Mouse (Mus musculus): Measurements from ENCODE around the gene Tpp2.

Gene Tpp2

DNA sequence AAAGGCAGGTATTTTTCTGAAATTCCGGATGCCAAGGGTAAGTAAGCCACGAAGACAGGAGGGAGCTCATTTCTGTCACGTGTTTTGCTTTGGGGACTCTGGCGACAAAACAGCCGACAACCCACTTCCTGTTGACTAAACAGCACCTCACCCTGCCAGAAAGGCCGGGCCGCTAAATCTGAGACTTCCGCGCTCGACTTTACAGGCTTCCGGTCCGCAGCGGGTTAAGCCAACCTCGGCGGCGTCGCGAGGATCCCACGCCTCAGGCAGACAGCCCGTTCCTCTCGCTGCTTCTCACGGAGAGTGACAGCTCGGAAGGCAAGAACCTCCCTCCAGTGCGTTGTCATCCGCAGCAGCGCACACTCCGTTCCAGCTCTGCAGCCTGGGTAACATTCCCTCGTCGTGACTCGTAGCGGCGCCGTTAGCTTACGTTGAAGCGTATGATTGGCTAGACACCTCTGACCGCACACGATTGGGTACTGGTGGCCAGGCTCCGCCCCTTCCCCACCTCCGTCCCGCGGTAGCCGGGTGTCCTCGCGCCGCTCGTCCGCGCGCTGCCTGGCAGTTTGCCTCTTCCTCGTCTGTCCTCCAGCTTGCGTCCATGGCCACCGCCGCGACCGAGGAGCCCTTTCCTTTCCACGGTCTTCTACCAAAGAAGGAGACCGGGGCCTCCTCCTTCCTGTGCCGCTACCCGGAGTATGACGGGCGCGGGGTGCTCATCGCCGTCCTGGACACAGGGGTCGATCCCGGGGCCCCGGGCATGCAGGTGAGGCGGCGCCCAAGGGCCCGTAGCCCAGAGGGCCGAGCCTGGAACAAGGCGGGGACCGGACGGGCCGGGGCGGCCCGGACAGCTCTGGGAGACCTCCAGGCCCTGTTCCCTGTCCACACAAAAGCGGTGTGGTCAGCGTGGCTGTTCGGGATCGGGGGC, at the start of gene Tpp2:
Gene Tpp2, plus strand, starts transcription at position 160 of the 928 bp plus-strand sequence.
- peak; percentile 98 to 99 for DNase-seq

DNA sequence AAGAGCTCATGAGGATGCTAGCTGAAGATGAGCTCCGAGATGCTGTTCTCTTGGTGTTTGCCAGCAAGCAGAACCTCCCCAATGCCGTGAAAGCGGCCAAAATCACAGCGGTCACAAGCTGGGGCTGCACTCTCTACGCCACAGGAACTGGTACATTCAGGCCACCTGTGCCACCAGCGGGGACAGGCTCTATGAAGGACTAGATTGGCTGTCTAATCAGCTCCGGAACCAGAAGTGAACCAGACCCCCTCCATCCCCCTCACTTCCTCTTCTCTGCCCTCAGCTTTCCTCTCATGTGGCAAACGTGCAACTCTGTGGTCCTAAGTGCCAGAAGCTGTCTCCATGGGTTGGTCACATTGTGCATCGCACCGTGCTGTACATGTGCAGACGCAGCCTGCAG, 45.1 kb upstream of the Tpp2 start:
- peak; percentile 73 to 77 for DNase-seq

DNA sequence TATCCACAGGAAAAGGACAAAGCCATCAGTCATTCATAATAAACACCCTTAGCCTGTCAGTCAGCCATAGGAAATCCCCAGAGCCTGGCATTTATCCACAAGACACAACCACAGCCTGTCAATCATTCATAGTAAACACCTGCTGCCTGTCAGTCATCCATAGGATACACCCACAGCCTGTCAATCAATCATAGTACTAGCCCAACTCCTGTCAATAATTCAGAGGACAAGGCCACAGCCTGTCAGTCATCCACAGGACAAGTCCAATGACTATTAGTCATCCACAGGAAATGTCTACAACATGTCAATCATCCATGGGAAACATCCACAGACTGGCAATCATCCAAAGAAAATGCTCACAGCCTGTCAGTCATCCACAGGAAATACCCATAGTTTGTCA, 37.7 kb upstream of the Tpp2 start:
- DNase-seq: no peak

DNA sequence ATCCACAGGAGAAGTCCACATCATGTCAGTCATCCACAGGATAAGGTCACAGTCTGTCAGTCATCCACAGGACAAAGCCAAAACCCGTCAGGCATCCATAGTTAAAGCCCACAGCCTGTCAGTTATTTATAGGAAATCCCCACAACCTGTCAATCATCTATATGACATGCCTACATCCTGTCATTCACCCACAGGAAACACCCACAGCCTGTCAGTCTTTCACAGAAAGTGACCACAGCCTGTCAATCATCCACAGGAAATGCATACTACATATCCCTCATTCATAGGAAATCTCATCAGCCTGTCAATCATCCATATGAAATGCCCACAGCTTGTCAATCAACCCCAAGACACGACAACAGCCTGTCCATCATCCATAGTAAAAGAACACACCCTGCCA, 36.3 kb upstream of the Tpp2 start:
- no peak for DNase-seq

DNA sequence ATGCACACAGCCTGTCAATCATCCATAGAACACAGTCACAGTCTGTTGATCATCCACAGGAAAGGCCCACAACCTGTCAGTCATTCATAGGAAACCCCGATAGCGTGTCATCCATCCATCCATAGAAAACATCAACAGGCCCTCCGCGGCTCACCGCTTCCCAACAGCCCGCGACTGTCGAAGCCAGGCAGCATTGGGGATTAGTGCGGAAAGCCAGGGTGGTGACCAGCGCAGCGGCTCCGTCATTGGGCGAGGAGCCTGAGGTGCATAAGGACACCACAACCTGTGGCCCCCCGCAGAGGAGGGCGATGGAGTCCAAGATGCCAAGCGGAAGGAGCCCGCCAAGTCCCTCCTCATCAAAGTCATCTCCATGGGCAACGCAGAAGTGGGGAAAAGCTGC, 35.5 kb upstream of the Tpp2 start:
- DNase-seq: no peak

DNA sequence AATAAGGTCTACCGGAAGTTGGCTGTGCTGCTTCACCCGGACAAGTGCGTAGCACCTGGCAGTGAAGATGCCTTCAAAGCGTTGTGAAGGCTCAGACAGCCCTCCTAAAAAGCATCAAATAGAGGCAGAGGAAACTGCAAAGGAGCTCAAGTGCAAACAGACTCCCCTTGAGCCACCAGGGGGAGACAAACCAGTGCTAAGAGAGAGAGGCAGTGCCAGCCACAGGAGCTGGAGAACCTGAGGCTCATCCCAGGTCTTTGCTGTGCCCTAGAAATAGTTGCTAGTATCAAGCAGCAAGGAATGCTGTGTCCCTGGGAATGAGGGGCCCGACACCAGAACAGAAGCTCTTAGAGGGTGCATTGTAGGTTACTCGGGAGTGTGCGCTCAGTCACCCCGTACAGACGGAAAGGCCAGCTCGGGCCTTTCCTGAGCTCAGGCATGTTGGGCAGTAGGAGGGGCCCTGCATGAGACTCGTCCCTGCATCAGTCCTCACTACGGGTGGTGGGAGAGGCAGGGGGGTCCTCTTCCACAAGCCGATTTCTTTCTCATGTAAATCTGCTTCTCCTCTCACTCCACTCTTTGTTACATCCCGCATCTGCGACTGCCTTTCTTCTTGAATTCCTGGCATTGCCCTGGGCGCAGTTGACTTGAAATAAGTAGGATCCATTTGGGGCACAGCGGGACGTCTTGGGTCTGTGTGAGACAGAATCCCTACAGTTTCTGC, 34.3 kb upstream of the Tpp2 start:
- peak; percentile 91 to 93 for DNase-seq

DNA sequence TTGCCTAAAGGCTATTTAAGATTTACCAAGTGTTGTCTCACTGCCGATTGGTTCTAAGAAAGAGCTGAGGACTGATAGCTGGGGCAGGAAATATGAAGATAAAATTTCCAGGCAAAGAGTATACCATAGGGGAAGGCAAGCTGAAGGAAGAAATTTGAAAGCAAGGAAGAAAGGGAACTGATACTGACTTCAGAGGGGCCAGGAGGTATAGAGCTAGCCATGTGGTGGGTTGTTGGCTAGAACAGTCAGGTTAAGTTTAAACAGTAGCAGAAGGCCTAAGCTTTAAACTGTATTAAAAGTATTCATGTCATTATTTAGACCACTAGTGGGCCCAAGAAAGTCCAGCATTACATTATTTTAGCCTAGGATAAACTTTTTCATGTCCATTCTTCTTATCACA, 31.0 kb upstream of the Tpp2 start:
- DNase-seq: no peak

DNA sequence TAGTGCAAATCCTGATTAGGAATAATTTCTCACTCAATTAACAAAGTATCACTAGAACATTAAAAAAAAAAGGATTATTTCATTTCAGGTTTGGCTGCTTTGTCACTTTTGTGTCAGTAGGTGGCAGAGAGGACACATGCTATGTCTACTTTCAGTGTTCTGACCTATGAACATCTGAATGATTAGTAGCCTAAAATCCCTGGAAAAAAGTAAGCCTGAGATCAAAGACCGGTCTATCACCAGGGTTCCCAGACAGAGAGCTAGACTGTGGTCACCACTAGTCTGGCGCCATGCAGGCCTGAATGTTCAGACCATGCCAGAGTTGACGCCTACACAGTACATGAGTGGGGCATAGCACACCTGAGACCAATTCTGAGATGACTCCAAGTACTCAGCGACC, 30.6 kb upstream of the Tpp2 start:
- DNase-seq: no peak

DNA sequence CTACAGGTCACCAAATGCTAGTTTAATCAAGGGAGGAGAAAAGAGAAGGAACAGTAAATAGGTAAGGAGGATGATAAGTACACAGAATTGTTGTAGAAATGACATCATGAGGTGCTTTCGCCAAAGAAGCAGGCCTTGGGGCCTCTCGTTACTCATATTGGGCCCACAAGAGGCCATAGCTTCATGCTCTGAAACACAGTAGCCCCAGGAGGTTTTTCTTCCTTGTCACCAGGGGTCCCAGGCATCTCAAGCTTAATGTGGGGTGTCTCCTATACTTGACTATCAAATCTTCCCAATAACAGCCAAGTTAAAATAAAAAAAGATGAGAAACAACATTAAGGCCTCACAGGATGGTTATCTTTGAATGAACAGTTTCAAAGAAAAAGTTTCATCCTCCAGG, 18.0 kb upstream of the Tpp2 start:
- DNase-seq: no peak

DNA sequence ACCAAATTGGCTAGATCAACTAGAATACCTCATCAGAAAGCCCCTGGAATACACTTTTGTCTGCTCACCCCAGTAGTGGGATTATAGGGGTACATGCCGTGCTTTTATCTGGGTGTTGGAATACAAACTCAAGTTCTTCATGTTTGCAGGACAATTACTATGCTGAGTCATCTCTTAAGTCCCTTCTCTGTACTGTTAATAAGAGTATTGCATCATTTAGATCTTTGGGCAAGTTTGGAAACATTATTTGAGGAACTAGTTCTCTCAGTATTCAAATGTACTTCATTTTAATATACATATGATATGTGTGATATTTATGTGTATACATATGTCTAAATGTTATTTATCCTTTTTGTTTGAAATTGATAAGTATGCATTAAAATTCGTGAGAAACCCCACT, 16.6 kb upstream of the Tpp2 start:
- DNase-seq: no peak

DNA sequence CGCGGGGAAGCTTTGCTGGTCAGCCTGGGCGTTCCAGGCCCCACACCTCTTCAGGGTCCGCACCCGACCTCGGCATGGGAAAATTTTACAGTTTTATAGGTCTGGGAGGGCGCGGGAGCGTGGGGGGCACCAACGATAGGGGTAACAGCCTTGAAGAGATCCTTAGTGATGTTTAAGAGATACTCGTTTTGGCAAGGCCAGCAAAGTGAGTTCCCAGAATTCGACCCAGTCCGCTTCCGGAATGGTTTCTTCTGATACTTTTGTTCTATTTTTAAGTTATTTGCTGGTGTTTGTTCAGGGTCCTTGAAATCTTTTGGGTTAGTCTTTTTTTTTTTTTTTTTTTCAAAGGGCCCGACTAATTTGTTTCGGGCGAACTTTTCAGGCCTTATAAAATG, 966 bp downstream of the Tpp2 start:
- DNase-seq: no peak

DNA sequence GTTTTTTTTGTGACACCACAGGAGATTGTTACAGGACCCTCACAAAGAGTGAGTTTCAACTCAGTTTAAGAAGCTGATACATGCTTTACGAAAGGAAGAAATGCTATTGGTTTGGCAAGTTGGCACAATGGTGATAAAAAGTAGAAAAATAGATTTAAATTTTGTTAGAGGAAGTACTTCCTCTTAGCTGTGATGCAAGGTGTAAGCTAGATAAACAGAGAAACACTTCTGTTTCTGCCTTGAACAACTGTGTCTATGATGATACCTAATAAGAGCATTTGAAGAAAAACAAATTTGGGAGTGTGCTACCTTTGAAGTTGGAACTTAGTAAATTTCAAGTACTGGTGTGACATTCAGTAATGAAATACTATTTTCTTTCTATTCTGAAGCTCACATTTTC, 5.9 kb downstream of the Tpp2 start:
- DNase-seq: no peak

DNA sequence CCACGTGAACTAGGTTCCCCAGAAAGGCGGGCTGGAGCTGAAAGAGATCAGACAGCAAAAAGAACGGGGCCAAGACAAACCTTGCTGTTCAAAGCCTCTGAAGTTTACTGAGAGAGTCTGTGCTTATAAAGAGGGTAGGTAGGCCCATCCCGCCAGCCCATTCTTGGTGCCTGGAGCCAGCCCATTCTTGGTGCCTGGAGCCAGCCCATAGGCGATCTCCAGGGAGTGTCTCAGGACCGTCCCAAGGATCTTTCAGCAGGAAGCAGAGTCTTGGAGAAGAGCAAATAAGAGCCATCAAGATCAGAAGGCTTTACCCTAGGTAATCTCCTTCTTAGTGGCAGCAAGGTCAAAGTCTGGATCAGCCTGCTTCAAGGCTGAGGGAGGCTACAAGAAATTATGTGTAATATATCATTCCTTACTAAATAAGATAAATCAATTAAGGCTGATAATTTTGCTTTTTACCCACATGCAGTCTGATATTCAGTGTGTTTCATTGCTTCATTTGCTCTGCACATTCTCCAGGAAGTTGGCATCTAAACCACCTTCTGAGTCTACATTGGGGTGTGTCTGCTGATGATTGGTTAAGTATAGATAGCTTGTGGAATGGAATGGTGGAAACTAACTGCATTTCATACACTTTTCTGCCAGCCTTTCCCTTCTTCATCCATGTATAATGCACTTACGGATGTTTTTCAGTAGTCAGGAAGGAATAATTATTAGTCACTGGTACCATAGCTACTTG, 8.2 kb downstream of the Tpp2 start:
- no peak for DNase-seq

DNA sequence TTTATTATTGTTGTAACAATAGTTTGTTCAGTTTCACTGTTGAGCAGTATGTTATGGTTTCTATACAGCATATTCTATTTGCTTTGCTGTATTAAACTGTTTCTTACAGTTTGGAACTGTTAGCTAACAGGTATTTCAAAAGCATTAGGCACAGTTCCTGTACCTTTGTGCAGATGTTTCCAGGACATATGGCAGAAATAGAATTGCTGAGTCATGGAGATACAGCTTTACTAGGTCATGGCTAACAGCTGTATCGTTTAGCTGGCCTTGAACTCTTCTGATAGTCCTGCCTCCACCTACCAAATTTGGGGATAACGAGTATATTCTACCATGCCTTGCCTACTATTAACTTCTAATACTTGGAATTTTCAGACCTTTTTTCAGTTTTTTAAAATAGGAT, 9.4 kb downstream of the Tpp2 start:
- DNase-seq: no peak

DNA sequence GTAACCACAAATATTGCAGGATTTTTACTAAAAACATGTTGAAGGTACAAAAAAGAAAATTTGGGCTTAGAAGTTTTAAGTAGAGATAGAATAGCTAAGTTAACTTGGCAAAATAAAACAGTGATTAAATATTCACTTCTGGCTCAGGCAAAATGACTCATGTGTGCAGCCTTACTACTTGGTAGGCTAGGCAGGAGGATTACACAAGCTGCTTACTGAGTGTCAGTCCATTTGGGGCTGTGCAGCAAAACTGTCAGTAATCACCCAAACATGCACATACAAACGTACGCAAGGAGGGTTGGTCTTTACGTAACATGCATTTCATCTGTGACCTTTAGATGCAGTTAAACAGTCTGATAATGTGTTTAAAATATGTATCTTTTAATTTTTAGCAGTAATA, 20.2 kb downstream of the Tpp2 start:
- DNase-seq: no peak

DNA sequence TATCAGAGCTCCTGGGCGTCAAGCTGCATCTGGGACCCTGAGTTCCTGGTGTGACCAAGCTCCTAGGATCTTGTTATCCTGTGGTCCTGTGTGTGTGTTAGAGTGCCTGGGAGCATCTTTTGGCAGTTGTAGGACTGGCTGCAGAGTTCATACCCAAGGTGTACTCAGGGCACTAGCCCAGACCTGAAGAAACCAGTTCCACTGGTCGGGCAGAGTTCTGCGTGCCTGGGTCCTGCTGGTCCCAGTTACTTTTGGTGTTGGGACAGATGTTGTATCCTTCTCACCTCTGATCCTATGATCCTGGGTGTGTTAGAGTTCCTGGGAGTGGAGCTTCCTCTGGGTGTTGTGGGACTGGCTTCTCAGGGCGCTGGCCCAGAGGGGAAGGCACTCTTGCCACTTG, 30.9 kb downstream of the Tpp2 start:
- no peak for DNase-seq

DNA sequence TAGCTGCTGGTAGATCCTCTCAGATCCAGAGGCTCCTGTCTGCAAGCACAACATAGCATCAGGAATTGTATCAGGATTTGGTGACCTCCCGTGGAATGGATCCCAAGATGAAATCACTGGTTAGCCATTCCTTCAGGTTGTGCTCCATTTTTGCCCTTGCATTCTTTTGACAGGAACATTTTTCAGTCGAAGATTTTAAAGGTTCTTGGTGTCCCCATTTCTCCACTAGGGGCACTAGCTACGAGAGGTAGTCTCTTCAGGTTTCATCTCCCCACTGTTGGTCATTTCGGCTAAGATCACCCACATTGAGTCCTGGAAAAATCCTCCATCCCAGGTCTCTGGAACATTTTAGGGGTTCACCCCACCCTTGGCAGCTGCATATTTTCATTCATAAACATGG, 33.3 kb downstream of the Tpp2 start:
- peak; percentile 4 to 27 for DNase-seq

DNA sequence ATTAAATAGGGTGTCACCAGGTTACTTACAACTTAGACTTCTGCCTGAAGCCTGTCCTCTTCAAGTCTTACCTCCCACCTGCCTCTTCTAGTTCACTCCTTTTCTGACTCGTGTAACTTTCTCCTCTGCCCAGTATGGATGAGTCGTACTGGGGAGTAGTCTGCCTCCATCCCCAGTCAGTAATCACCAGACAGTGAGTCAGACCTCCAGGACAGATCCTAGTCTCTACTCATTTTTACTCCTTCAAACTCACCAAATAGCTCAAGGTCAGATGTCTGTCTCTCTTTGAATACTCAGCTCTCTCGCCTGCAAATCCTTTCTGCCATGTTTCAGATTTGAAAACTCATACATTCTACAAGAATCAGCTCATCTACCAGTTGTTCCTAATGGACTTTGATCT, 35.9 kb downstream of the Tpp2 start:
- no peak for DNase-seq

DNA sequence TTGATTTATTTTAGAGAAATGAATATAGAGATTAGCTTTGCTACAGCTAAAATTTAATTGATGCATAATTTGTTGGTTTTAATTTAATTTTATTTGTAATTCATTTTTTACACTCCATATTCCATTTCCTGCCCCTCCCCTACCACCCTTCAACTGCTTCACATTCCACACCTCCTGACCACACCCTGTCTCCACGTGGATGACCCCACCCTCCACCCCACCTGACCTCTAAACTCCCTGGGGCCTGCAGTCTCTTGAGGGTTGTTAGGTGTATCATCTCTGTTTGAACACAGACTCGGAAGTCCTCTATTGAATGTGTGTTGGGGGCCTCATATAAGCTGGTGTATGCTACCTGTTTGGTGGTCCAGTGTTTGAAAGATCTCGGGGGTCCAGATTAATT, 37.6 kb downstream of the Tpp2 start:
- DNase-seq: no peak

DNA sequence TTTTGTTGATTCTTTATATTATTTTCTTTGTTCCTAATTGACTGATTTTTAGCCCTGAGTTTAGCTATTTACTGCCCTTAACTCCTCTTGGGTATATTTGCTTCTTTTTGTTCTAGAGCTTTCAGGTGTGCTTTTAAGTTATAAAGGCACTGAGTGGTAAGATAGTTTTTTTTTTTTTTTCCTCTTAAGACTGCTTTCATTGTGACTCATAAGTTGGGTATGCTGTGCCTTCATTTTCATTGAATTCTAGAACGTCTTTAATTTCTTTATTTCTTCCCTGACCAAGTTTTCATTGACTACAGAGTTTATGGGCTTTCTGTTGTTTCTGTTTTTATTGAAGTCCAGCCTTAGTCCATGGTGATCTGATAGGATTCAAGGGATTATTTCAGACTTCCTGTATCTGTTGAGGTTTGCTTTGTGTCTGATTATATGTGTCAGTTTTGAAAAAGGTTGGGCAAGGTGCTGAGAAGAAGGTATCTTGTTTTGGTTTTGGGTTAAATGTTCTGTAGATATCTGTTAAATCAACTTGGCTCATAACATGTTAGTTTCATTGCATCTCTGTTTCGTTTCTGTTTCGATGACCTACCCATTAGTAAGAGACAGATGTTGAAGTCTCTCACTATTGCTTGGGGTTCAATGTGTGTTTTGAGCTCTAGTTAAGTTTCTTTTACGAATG, 63.6 kb downstream of the Tpp2 start:
- no peak for DNase-seq

DNA sequence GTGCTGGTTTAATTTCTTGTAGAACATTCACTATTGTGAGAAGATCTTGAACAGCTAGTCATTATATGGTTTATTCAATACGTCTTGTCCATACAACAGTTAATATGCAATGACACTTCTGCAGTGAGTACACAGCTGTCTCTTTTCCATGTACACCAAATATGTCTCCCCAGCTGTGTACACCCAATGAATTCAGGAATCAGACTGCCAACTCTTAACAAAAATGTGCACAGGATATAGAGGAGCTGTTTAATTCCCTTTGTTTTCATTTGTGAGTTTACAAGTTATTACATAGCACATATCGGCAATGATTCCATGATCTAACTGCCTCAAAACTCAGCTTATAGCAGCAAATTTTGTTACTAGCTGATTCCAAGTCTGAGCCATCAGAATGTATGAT, 71.1 kb downstream of the Tpp2 start:
- DNase-seq: no peak

DNA sequence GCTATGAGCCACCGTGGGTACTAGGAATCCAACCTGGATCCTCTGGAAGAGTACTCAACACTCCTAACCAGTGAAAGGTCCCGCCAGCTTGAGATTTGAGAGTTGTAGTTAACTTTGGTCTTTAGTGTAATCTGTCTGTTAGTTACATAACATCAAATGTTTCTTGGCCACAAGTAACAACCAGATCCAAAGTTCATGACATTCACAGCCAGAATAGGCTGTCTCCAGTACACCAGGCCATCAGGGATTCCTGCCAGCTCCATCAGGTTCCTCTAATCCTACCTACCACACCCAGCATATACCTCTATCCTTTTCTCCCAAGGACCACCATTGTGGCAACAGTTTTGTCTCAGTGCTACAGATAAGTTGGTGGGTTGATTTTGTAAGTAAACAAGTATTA, 82.1 kb downstream of the Tpp2 start:
- no peak for DNase-seq

DNA sequence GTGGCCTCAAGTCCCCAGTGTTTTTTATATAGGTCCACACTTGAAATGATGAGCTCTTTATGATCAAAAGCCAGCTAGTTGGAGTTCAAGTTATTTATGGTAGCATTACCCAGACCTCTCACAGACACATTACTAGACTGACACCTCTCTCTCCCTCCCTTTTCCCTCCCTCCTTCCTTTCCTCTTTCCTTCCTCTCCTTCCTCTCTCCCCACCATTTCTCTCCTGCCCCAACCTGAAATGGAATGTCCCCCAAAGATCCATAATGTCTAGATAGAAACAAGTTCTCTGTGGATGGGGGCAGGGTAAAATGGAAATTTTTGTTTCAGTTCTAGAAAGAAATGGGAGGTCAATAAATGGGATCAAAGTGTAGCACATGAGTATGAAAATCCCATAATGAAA, 86.5 kb downstream of the Tpp2 start, which contains the start of gene Mettl21c:
Gene Mettl21c, minus strand, starts transcription at position 101 of the 400 bp plus-strand sequence.
- no peak for DNase-seq

Measured in cerebellum, postnatal 10 days (tissue).